Mouse (Mus musculus) hindbrain, postnatal 0 days (tissue): Measurements from ENCODE around the gene Mdh1. TPM values are rescaled to one million over a fixed set of nuclear protein-coding genes. Genes with fewer than 3 reads are reported as not detected.
A peak's percentile ranks its signal among the peaks of the same experiment; 100 is the strongest.

Experiments used
- ATAC-seq: fragments of 200-750 bp; cut with Nextera tagmentation; 2 replicates; pipeline ENCODE4 v1.8.0; 2017; ENCODE audit warnings: mild to moderate bottlenecking, moderate TSS enrichment, moderate library complexity
- DNase-seq: peaks from one replicate; pipeline ENCODE4 v3.0.0-alpha.2; 2015; ENCODE audit warnings: low spot score
- H3K27ac ChIP-seq: fragments of 300-500 bp; sonication (generic); 2 replicates; pipeline ENCODE4 v1.5.1; 2014; ENCODE audit warnings: mild to moderate bottlenecking
- H3K27me3 ChIP-seq: fragments of 300-500 bp; sonication (generic); 2 replicates; pipeline ENCODE4 v1.6.1; 2014; ENCODE audit warnings: low read length, mixed read lengths; ENCODE audit not compliant: insufficient read depth
- H3K36me3 ChIP-seq: fragments of 300-500 bp; sonication (generic); 2 replicates; pipeline ENCODE4 v1.6.1; 2014; ENCODE audit warnings: low read length, mixed read lengths; ENCODE audit not compliant: insufficient read depth
- H3K4me1 ChIP-seq: fragments of 300-500 bp; sonication (generic); 2 replicates; pipeline ENCODE4 v1.6.1; 2014; ENCODE audit warnings: antibody characterized with exemption, low read length, mixed read lengths; ENCODE audit not compliant: insufficient read depth
- H3K4me2 ChIP-seq: fragments of 300-500 bp; sonication (generic); 2 replicates; pipeline ENCODE4 v1.6.1; 2014; ENCODE audit warnings: low read depth, mild to moderate bottlenecking, low read length, moderate library complexity, mixed read lengths
- H3K4me3 ChIP-seq: fragments of 300-500 bp; sonication (generic); 2 replicates; pipeline ENCODE4 v1.5.1; 2014; ENCODE audit warnings: low read length
- H3K9ac ChIP-seq: fragments of 300-500 bp; sonication (generic); replicated peaks from 2 replicates; pipeline ENCODE4 v1.6.1; 2014; ENCODE audit warnings: mild to moderate bottlenecking, low read length, moderate library complexity, mixed read lengths
- H3K9me3 ChIP-seq: fragments of 300-500 bp; sonication (generic); 2 replicates; pipeline ENCODE4 v1.6.1; 2016; ENCODE audit warnings: low read length, mixed read lengths
- CTCF ChIP-seq: IDR thresholded peaks from 2 replicates; pipeline ENCODE4 v1.5.1; 2016; ENCODE audit warnings: antibody characterized with exemption, control low read depth, low read depth
- WGBS: fragments of 180-500 bp; shearing (Covaris S2); extraction: QIAGEN DNeasy Blood & Tissue Kit; methylation state at CpG from one replicate; pipeline ENCODE4 v1.1.7; 2014; 5-methylcytosine and 5-hydroxymethylcytosine counted together
- polyA plus RNA-seq: library from polyadenylated mRNA; unstranded; fragments of >200 nt; fragmentation: Nextera tagmentation; extraction: Ambion mirVana; gene quantifications from 2 replicates; pipeline ENCODE4 v1.2.1, GENCODE M21; 2015
- total RNA-seq: library from RNA; depleted of rRNA; stranded (reverse); fragments of >200 nt; gene quantifications from 2 replicates; pipeline ENCODE4 v1.2.3, GENCODE M21; 2014

The Mdh1 gene
- total and polyA plus RNA-seq, 2 experiments from 2014 or later, result 269 to 752 TPM

DNA sequence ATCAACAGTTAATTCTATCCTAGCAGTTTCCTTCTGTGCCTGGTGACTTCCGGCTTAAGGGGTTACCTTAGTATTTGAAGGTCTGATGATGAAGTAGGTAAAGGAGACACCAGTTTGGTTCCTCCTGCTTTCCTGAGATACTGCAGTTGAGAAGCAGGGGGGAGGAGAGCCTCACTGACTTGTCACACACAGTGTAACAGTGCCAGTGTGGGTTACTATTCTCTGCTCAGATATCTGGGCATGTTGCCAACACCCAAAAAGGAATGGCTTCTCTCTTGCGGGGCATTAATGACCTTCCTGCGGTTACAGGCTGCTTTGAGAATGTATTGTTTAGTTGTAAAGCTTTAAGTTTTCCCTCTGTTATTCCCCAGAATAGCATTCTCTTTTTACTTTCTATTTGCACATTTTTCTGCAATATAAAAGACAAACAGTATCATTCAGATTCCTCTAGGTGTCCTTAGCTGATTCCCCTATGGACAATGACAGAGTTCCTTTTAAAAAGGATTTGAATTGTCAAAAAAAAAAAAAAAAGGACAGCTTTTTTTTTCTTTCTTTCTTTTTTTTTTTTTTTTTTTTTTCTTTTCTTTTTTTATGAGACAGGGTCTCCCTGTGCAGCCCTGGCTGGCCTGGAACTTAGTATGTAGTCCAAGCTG, 2.6 kb downstream of the Mdh1 start:
- H3K4me2 ChIP-seq, result peak overlapping the region; percentile 61
- H3K36me3 ChIP-seq, result peaks cover 15% of the 10 kb centered on the region
- H3K4me1 ChIP-seq, result peaks cover 12% of the 10 kb centered on the region; the same call in 1 of the 2 replicates
- no peaks in the 10 kb centered on the region for H3K9me3 ChIP-seq
- WGBS, result 31% methylated on average over 3 of the region's 3 CpGs
- no peak for ATAC-seq
- H3K27ac ChIP-seq, result no peak overlapping the region
- TF ChIP-seq CTCF, result no peak
- no peak overlapping the region for H3K4me3 ChIP-seq
- H3K27me3 ChIP-seq, result no peaks in the 10 kb centered on the region
- H3K9ac ChIP-seq, result no peak overlapping the region
- peak; percentile 66 for DNase-seq

DNA sequence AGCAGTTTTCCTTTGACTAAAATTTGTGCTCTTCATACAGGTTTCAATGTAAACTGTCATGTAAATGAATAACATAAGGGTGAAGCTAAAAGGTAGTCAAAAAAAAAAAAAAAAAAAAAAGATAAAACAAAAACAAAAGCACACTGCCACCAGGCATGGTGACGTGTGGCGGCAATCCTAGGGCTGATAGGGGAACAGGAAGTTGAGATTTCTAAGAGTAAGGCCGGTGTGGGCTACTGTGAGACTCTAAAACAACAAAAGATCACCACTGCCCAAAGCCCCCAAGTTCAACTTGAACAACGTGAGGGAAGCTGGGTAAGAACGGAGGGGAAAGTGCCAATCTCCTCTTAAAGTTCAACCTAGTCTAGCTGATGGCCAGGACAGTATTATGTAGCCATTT, 3.2 kb downstream of the Mdh1 start:
- H3K4me2 ChIP-seq, result no peak overlapping the region
- no peak overlapping the region for H3K9ac ChIP-seq
- no peak overlapping the region for H3K4me3 ChIP-seq
- no peak overlapping the region for H3K27ac ChIP-seq
- no peak for ATAC-seq
- no peaks in the 10 kb centered on the region for H3K9me3 ChIP-seq
- H3K36me3 ChIP-seq, result peaks cover 15% of the 10 kb centered on the region
- no peak for TF ChIP-seq CTCF
- no peaks in the 10 kb centered on the region for H3K27me3 ChIP-seq
- no peak for DNase-seq
- peaks cover 12% of the 10 kb centered on the region; the same call in 1 of the 2 replicates for H3K4me1 ChIP-seq
- WGBS, result 62% methylated on average over 5 of the region's 5 CpGs

DNA sequence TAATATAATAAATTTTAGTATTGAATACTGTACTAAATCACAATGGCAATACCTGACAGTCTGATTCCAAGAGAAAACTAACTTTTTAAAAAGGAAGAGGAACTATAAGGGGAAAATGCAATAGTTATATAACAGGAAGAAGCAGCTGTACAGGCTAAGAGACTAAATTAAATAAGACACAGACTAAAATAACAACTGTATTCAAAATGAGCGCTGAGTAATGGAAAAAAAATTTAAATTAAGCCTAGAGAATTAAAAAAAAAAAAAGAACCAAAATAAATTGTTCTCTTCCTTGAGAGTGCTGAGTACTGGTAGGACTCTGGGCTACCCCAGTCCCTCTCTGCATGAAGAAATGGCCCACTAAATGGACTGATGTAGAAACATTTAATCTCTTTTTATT, 4.4 kb downstream of the Mdh1 start:
- ATAC-seq (no peak), DNase-seq (no peak)
- TF ChIP-seq CTCF, result no peak

DNA sequence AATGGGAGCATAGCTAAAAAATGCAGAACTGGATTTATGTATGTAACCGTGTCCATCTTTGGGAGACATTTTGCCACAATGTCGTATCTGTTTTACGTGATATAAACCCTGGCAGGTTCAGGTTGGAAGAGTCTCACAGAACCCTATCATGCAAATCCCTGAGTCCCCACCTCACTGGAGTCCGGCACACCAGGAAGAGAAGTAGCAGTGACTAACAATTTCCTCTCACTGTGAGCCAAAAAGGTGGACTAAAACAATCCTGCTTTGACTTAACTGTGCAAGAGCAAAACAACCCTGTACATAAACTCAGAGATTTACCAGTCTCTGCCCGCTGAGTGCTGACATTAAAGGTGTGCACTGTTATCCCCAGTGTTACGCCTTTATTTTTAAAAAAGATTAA, 5.2 kb downstream of the Mdh1 start:
- TF ChIP-seq CTCF, result no peak
- no peak overlapping the region for H3K27ac ChIP-seq
- H3K4me2 ChIP-seq, result no peak overlapping the region
- DNase-seq (no peak), ATAC-seq (no peak)
- H3K36me3 ChIP-seq, result peaks cover 15% of the 10 kb centered on the region
- 93% methylated on average over 6 of the region's 6 CpGs for WGBS
- H3K4me1 ChIP-seq, result peaks cover 9% of the 10 kb centered on the region; the same call in 1 of the 2 replicates
- no peaks in the 10 kb centered on the region for H3K27me3 ChIP-seq
- H3K9me3 ChIP-seq, result no peaks in the 10 kb centered on the region
- H3K9ac ChIP-seq, result no peak overlapping the region
- H3K4me3 ChIP-seq, result no peak overlapping the region

More for the DNA sequence above, 4.4 kb downstream of the Mdh1 start:
- no peak overlapping the region for H3K9ac ChIP-seq
- H3K9me3 ChIP-seq, result no peaks in the 10 kb centered on the region
- no peak overlapping the region for H3K4me3 ChIP-seq
- WGBS, result 95% methylated on average over 1 of the region's 1 CpGs
- no peaks in the 10 kb centered on the region for H3K27me3 ChIP-seq
- peaks cover 9% of the 10 kb centered on the region; the same call in 1 of the 2 replicates for H3K4me1 ChIP-seq
- no peak overlapping the region for H3K4me2 ChIP-seq
- peaks cover 15% of the 10 kb centered on the region for H3K36me3 ChIP-seq
- no peak overlapping the region for H3K27ac ChIP-seq

DNA sequence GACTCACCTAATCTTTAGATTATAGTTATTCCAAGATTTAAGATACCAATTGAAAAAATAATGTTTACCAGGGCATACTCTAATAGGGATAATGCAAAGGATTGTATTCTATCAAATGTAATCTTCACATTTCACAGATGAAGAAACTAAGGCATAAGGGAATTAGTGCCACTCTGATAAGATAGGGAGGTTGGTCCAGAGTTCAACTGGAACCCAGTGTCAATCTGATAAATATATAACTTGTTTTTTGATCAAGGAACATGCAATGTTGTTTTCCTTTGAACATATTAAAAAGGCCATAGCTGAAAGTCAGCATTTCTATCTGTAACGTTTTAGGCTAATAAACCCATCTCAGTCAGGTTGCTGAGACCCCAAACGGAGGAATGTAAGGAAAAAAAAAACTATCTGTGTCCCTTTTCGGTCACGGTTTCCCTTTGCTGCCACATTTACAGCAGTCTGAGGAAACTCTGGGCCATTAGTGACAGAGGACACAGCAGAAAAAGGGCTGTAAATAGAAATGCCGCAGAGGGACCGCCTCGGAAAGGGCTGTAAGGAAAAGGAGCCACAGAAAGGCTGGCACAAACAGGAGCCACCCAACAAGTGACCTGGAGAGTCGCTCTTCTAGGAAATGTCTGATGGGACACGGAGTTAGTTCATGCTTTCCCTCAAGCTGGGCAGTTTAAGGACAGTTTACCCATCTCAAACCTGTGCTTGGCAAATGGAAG, 7.3 kb downstream of the Mdh1 start:
- peaks cover 26% of the 10 kb centered on the region for H3K36me3 ChIP-seq
- no peak overlapping the region for H3K4me2 ChIP-seq
- 90% methylated on average over 9 of the region's 9 CpGs for WGBS
- H3K9ac ChIP-seq, result no peak overlapping the region
- no peaks in the 10 kb centered on the region for H3K9me3 ChIP-seq
- ATAC-seq, result no peak
- H3K27ac ChIP-seq, result no peak overlapping the region
- H3K27me3 ChIP-seq, result no peaks in the 10 kb centered on the region
- H3K4me1 ChIP-seq, result 0 out of 2 replicates have a peak, but pooled peaks cover 3% of the 10 kb centered on the region
- TF ChIP-seq CTCF, result no peak
- no peak overlapping the region for H3K4me3 ChIP-seq
- no peak for DNase-seq

DNA sequence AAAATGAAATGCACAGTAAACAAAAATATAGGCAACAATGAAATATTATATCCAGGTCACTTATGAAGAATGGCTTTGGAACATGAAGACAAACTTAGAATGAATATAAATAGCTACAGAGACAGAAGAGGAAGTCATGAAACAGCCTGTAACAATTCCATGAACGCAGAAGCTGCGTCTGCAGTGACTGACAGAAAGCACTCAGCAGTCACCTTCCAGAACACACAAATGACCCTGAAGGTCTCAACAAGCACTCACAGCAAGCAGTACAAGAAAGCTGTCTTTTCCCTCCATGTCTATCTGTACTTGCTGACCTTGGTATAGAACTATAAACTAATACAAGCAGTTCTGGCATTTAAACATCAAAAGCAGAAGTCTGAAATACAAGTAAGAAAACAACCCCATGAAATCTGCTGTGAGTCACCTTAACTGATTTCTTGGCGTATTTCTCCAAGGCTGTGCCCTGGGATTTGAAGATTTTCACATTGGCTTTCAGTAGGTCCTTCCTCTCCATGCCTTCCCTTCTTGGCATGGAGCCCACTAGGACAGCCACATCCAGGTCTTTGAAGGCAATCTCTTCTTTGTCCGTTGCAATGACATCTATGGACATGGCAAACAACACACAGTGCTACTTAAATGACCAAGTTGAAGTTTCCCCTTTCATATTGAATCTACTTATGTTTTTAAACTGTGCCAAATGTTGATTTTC, 8.4 kb downstream of the Mdh1 start:
- TF ChIP-seq CTCF, result no peak
- WGBS, result 75% methylated on average over 4 of the region's 4 CpGs
- no peaks in the 10 kb centered on the region for H3K9me3 ChIP-seq
- peaks cover 35% of the 10 kb centered on the region for H3K36me3 ChIP-seq
- no peak overlapping the region for H3K4me2 ChIP-seq
- ATAC-seq, result no peak
- no peak overlapping the region for H3K9ac ChIP-seq
- no peaks in the 10 kb centered on the region for H3K27me3 ChIP-seq
- no peaks in the 10 kb centered on the region for H3K4me1 ChIP-seq
- no peak overlapping the region for H3K27ac ChIP-seq
- no peak overlapping the region for H3K4me3 ChIP-seq
- DNase-seq, result no peak
